ENCODE assay signal across 8 mouse cellular contexts in the genomic region with DNA sequence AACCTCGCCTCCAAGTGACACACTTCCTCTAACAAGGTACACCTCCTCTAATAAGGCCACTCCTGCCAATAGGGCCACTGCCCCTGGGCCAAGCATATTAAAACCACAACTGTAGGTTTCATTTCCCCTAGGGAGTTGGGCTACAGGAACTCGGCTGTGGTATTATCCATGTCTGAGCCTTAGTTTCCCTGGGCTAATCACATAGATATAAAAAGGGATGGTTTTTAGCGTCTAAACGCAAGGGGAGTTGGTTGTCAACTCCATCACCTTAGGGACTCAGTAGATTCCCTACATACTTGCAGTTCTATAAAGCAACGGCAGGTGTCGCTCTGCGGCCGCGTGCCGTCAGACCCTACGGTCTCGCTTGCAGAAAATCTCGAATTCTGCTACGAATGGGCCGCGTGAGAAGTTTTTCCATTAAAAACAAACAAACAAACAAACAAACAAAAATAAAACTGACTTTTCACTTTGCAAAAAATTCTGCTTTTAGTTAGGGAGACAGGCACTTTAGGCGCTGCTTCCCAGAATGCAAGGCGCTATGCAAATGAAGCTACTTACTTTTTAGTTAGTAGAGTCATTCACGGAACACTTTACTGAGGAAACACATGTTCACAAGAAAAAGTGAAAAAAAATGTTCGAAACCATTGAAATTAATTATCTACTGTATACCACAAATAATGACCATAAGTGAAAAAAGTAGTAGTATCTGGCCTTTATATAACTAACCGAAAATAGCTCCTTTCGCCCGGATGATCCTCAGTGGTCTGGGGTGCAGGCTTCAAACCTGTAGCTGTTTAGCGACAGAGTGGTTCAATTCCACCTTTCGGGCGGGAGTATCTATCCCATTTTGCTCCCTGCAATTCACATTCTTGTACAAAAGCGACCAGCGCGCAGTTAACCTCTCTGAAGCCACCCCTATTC. TPM values are rescaled to one million over a fixed set of nuclear protein-coding genes. Genes with fewer than 3 reads are reported as not detected.
DNase-seq lines count a peak whose midpoint lies in the region; ATAC-seq and TF ChIP-seq lines count a peak whose summit lies in the region.

No protein-coding gene starts in this region.

- no peak for TF ChIP-seq POLR2A in thymus, adult 2 months (IDR thresholded peaks at IDR 0.05; ENCODE audit: control insufficient read depth, extremely low read depth, insufficient read depth, low read length, poor library complexity)

- peaks cover 26% of the 10 kb centered on the region for H3K27me3 ChIP-seq in G1E (ENCODE audit: insufficient read depth, low read length)
- H3K27me3 ChIP-seq in forebrain, embryonic 12.5 days = peaks cover 44% of the 10 kb centered on the region
- H3K27me3 ChIP-seq in lung, embryonic 16.5 days (ENCODE audit: control insufficient read depth, insufficient read depth, low read depth, low read length) = peaks cover 42% of the 10 kb centered on the region
- peaks cover 21% of the 10 kb centered on the region for H3K27me3 ChIP-seq in thymus, adult 2 months (ENCODE audit: control insufficient read depth, insufficient read depth, low read length)

- H3K4me3 ChIP-seq in G1E (ENCODE audit: low read depth, low read length) = peak overlapping the region; percentile 59; the same call in 1 of the 2 replicates
- peak overlapping the region; percentile 42 for H3K4me3 ChIP-seq in forebrain, embryonic 12.5 days (replicated peaks)
- H3K4me3 ChIP-seq in layer of hippocampus, adult 2 months = peak overlapping the region; percentile 67
- peak overlapping the region; percentile 53 for H3K4me3 ChIP-seq in lung, embryonic 16.5 days (ENCODE audit: low read length)
- peak overlapping the region; percentile 36 for H3K4me3 ChIP-seq in thymus, adult 2 months (ENCODE audit: control insufficient read depth, insufficient read depth, low read length)

- no peaks in the 10 kb centered on the region for H3K9me3 ChIP-seq in G1E (replicated peaks)
- no peaks in the 10 kb centered on the region for H3K9me3 ChIP-seq in forebrain, embryonic 12.5 days
- H3K9me3 ChIP-seq in lung, embryonic 16.5 days (ENCODE audit: control insufficient read depth, low read length) = no peaks in the 10 kb centered on the region

- peak; percentile 66 for TF ChIP-seq CTCF in G1E (IDR thresholded peaks at IDR 0.05; ENCODE audit: low read depth, low read length)
- peak; percentile 97 for TF ChIP-seq CTCF in layer of hippocampus, adult 2 months (conservative IDR thresholded peaks at IDR 0.05)
- peak; percentile 91; the same call in 1 of the 2 replicates for TF ChIP-seq CTCF in thymus, adult 2 months (IDR thresholded peaks at IDR 0.05; ENCODE audit: borderline replicate concordance, control insufficient read depth, extremely low read depth, insufficient read depth, low read length, poor library complexity)

- peak overlapping the region; percentile 42 for H3K9ac ChIP-seq in forebrain, embryonic 12.5 days
- peak overlapping the region; percentile 44; the same call in 1 of the 2 replicates for H3K9ac ChIP-seq in lung, embryonic 16.5 days (ENCODE audit: low read length)

- peaks cover 34% of the 10 kb centered on the region for H3K4me1 ChIP-seq in G1E (ENCODE audit: insufficient read depth, low read depth, low read length)
- H3K4me1 ChIP-seq in forebrain, embryonic 12.5 days = peaks cover 32% of the 10 kb centered on the region
- peaks cover 22% of the 10 kb centered on the region for H3K4me1 ChIP-seq in lung, embryonic 16.5 days (replicated peaks; ENCODE audit: control insufficient read depth, insufficient read depth, low read length)
- H3K4me1 ChIP-seq in thymus, adult 2 months (replicated peaks; ENCODE audit: control insufficient read depth, insufficient read depth, low read length) = peaks cover 12% of the 10 kb centered on the region

- intact Hi-C loops in heart, postnatal 36 days (cut with DNase I) = loop anchor here (1.0 to 2.0 kb wide), 2 partner anchors 43 to 64 kb away; no protein-coding TSS in a partner anchor

- ATAC-seq in G1E (ENCODE audit: extremely low read depth, insufficient number of reproducible peaks, low FRiP score, poor library complexity, severe bottlenecking) = peak; percentile 71
- peak; percentile 85 for ATAC-seq in forebrain, embryonic 12.5 days (ENCODE audit: low FRiP score)
- ATAC-seq in lung, embryonic 16.5 days (ENCODE audit: low read depth) = peak; percentile 87

- DNase-seq in G1E (ENCODE audit: low spot score) = no peak
- DNase-seq in c-Kit-positive CD71-positive TER-119-positive erythroid progenitor cells, embryonic 14.5 days (ENCODE audit: low spot score) = peak; percentile 80
- DNase-seq in heart, postnatal 36 days = peak; percentile 85 to 86
- DNase-seq in layer of hippocampus, adult 2 months (ENCODE audit: low spot score in 2 of 2) = peak in 1 of 2 experiments; percentile 82
- peak; percentile 56 for DNase-seq in ovary, adult 18-20 months (ENCODE audit: low spot score)
- peak; percentile 80 for DNase-seq in thymus, adult 2 months

- WGBS in forebrain, embryonic 12.5 days = under 1% methylated on average over 29 of the region's 29 CpGs
- WGBS in lung, embryonic 16.5 days = under 1% methylated on average over 29 of the region's 29 CpGs
- WGBS in thymus, adult 2 months = under 1% methylated on average over 29 of the region's 29 CpGs

- H3K36me3 ChIP-seq in G1E (replicated peaks) = no peaks in the 10 kb centered on the region
- no peaks in the 10 kb centered on the region for H3K36me3 ChIP-seq in forebrain, embryonic 12.5 days (replicated peaks)
- no peaks in the 10 kb centered on the region for H3K36me3 ChIP-seq in lung, embryonic 16.5 days (ENCODE audit: control insufficient read depth, insufficient read depth, low read length)
- H3K36me3 ChIP-seq in thymus, adult 2 months (ENCODE audit: control insufficient read depth, insufficient read depth, low read length) = no peaks in the 10 kb centered on the region

- no peak overlapping the region for H3K27ac ChIP-seq in forebrain, embryonic 12.5 days
- H3K27ac ChIP-seq in layer of hippocampus, adult 2 months = peak overlapping the region; percentile 94
- H3K27ac ChIP-seq in lung, embryonic 16.5 days (ENCODE audit: low read length) = no peak overlapping the region
- no peak overlapping the region for H3K27ac ChIP-seq in thymus, adult 2 months (ENCODE audit: control insufficient read depth, insufficient read depth, low read length)

- peak overlapping the region; percentile 59 for H3K4me2 ChIP-seq in forebrain, embryonic 12.5 days
- H3K4me2 ChIP-seq in lung, embryonic 16.5 days (ENCODE audit: low read depth, low read length) = peak overlapping the region; percentile 51

RNA-seq across cellular contexts. Expression of a gene that starts 9.1 kb away (rescaled TPM):
- 0.19 TPM in 1 of 2 replicates, not detected in the other for total RNA-seq in G1E (2014; fragmentation: Nextera tagmentation)
- total RNA-seq in G1E (2017) = 0.29 and 0.38 TPM in 2 replicates
- 0.50 and 0.61 TPM in 2 replicates for polyA plus RNA-seq in G1E (2012)
- 0.24 TPM in 1 of 2 replicates, not detected in the other for polyA plus RNA-seq in forebrain, embryonic 12.5 days (2016; fragmentation: Nextera tagmentation; extraction: Ambion mirVana)
- under 1 TPM; 0.14 to 0.86 TPM for total RNA-seq in heart, postnatal 36 days (2021)
- total RNA-seq in layer of hippocampus, adult 2 months (2021) = 10 to 100 TPM; 12.8 to 14.1 TPM
- polyA plus RNA-seq in lung, embryonic 16.5 days (2015; fragmentation: Nextera tagmentation; extraction: Ambion mirVana) = 0.20 and 0.31 TPM in 2 replicates
- 1.8 and 1.9 TPM in 2 replicates for polyA plus RNA-seq in thymus, adult 2 months (2012; rRNA removed)

RNA-seq across cellular contexts. Expression of a gene that starts 18.3 kb away (rescaled TPM):
- 0.73 and 0.98 TPM in 2 replicates for total RNA-seq in G1E (2014; fragmentation: Nextera tagmentation)
- total RNA-seq in G1E (2017) = 0.06 and 0.11 TPM in 2 replicates
- polyA plus RNA-seq in G1E (2012) = 0.94 and 0.96 TPM in 2 replicates
- polyA plus RNA-seq in forebrain, embryonic 12.5 days (2016; fragmentation: Nextera tagmentation; extraction: Ambion mirVana) = 70.3 and 74.1 TPM in 2 replicates
- 100 to 1,000 TPM; 137 to 148 TPM for total RNA-seq in heart, postnatal 36 days (2021)
- 10 to 100 TPM; 90.3 to 92.7 TPM for total RNA-seq in layer of hippocampus, adult 2 months (2021)
- 13.8 and 17.5 TPM in 2 replicates for polyA plus RNA-seq in lung, embryonic 16.5 days (2015; fragmentation: Nextera tagmentation; extraction: Ambion mirVana)
- 3.0 and 19.9 TPM in 2 replicates for polyA plus RNA-seq in thymus, adult 2 months (2012; rRNA removed)

RNA-seq across cellular contexts. Expression of a gene that starts 20.9 kb away (rescaled TPM):
- total RNA-seq in G1E (2014; fragmentation: Nextera tagmentation) = not detected in 2 replicates
- total RNA-seq in G1E (2017) = not detected in 2 replicates
- polyA plus RNA-seq in G1E (2012) = not detected in 2 replicates
- polyA plus RNA-seq in forebrain, embryonic 12.5 days (2016; fragmentation: Nextera tagmentation; extraction: Ambion mirVana) = 0.19 TPM in 1 of 2 replicates, not detected in the other
- total RNA-seq in heart, postnatal 36 days (2021) = not detected
- not detected for total RNA-seq in layer of hippocampus, adult 2 months (2021)
- polyA plus RNA-seq in lung, embryonic 16.5 days (2015; fragmentation: Nextera tagmentation; extraction: Ambion mirVana) = not detected in 2 replicates
- 0.57 and 0.63 TPM in 2 replicates for polyA plus RNA-seq in thymus, adult 2 months (2012; rRNA removed)

RNA-seq across cellular contexts. Expression of a gene that starts 29.1 kb away (rescaled TPM):
- total RNA-seq in G1E (2014; fragmentation: Nextera tagmentation) = 146 and 171 TPM in 2 replicates
- 239 and 292 TPM in 2 replicates for total RNA-seq in G1E (2017)
- 560 and 712 TPM in 2 replicates for polyA plus RNA-seq in G1E (2012)
- 42.4 and 43.0 TPM in 2 replicates for polyA plus RNA-seq in forebrain, embryonic 12.5 days (2016; fragmentation: Nextera tagmentation; extraction: Ambion mirVana)
- total RNA-seq in heart, postnatal 36 days (2021) = 10 to 100 TPM; 32.6 to 36.1 TPM
- total RNA-seq in layer of hippocampus, adult 2 months (2021) = 10 to 100 TPM; 15.7 to 17.1 TPM
- 103 and 105 TPM in 2 replicates for polyA plus RNA-seq in lung, embryonic 16.5 days (2015; fragmentation: Nextera tagmentation; extraction: Ambion mirVana)
- 325 and 327 TPM in 2 replicates for polyA plus RNA-seq in thymus, adult 2 months (2012; rRNA removed)

RNA-seq across cellular contexts. Expression of a gene that starts 43.8 kb away (rescaled TPM):
- total RNA-seq in G1E (2014; fragmentation: Nextera tagmentation) = 26.9 and 39.9 TPM in 2 replicates
- 29.7 and 50.1 TPM in 2 replicates for total RNA-seq in G1E (2017)
- 97.7 and 105 TPM in 2 replicates for polyA plus RNA-seq in G1E (2012)
- 89.7 and 100 TPM in 2 replicates for polyA plus RNA-seq in forebrain, embryonic 12.5 days (2016; fragmentation: Nextera tagmentation; extraction: Ambion mirVana)
- total RNA-seq in heart, postnatal 36 days (2021) = 10 to 100 TPM; 43.4 to 48.0 TPM
- 10 to 100 TPM; 51.7 to 51.9 TPM for total RNA-seq in layer of hippocampus, adult 2 months (2021)
- polyA plus RNA-seq in lung, embryonic 16.5 days (2015; fragmentation: Nextera tagmentation; extraction: Ambion mirVana) = 79.9 and 82.5 TPM in 2 replicates
- 62.3 and 63.6 TPM in 2 replicates for polyA plus RNA-seq in thymus, adult 2 months (2012; rRNA removed)
